Mouse (Mus musculus): ENCODE results near the gene Mlycd. TPM values are rescaled to one million over a fixed set of nuclear protein-coding genes. Genes with fewer than 3 reads are reported as not detected.

Mlycd gene
- total RNA-seq, 2 experiments from 2014 or later, result 27.1 to 28.1 TPM

DNA sequence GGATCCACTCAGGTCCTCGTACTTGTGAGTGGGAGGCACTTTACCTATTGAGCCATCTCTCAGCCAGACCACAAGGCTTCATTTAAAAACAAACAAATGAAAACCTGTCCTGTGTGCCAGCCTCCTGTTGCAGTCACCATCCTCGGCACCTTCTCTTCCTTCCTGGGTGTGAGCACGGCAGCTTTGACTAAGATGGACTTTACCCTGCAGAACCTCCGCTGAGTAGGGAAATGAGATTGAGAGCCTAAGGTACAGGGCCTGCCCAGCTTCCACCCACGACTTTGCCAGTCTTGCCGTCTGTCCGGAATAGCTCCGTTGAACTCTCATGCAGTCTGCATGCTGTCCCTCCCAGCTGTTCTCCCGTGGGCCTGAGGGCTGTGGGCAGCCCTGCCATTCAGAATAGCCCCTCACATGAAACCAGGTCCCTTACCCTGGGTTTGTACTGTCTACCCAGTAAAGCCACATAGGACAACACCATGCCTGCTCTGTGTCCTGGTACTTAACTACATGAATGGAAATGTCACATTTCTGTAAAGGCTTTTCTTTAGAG is 5.5 kb downstream of the Mlycd start:
- no peak for DNase-seq (ENCODE audit: low spot score in 2 of 2)

DNA sequence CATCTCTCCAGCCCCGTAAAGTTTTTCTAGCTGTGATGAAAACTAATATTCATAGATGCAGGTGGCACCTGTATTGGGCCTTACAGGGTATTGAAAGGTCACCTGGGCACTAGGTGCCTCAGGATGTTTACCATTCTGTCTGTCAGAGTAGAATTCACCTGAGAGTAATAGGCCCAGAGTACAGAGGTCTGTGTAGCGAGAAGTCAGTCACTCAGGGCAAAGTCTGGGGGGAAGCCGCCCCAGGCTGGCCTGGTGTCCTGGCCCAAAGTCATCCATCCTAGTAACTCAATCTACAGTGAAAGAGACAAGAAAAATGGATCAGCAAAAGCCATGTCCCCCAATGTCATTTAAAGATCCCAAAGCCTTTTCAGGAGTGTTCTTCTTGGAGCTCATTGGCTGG is 6.2 kb downstream of the Mlycd start:
- DNase-seq (ENCODE audit: low spot score in 2 of 2), result no peak

- DNase-seq (ENCODE audit: low spot score in 2 of 2), result no peak
Measured at GRCm38 (mm10) chr8:119403912-119404311, 9.2 kb downstream of the Mlycd start.

- DNase-seq (ENCODE audit: low spot score in 2 of 2), result no peak
Measured at GRCm38 (mm10) chr8:119404648-119405047, 10.0 kb downstream of the Mlycd start.

- no peak for DNase-seq (ENCODE audit: low spot score in 2 of 2)
Measured at GRCm38 (mm10) chr8:119408311-119408710, 13.6 kb downstream of the Mlycd start.

GRCm38 (mm10) chr8:119412037-119412734 is 17.5 kb downstream of the Mlycd start:
- DNase-seq (ENCODE audit: low spot score in 2 of 2), result no peak

GRCm38 (mm10) chr8:119412735-119413498 is 18.2 kb downstream of the Mlycd start:
- peak; percentile 80 to 82 for DNase-seq (ENCODE audit: low spot score in 2 of 2)

GRCm38 (mm10) chr8:119413605-119414004 is 18.9 kb downstream of the Mlycd start:
- no peak for DNase-seq (ENCODE audit: low spot score in 2 of 2)

- DNase-seq (ENCODE audit: low spot score in 2 of 2), result no peak
Measured at GRCm38 (mm10) chr8:119420318-119420717, 25.6 kb downstream of the Mlycd start.

DNA sequence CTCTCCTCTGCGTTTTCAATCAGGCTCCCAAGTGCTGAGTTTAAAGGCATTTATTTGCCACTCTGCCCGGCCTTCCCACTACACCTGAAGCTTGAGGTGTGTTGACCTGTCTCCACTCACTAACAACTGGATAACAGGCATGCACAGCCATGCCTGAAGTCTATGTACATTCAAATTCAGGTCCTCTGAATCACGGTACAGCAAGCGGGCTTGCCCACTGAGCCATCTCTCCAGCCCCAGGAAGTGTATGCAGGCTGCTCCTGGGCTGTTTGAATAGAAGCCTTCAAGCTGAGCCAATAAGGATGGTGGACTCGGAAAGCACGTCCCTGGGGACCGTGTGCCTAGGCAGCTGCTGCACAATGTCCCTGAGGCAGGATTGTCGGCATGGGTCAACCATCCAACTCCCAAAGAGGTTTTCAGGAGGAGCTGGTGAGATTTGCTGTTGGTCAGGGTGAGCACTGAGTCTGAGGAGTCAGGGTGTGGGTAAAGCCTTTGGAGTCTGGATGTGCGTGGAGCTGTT is 27.0 kb downstream of the Mlycd start:
- DNase-seq (ENCODE audit: low spot score in 2 of 2), result no peak

- DNase-seq (ENCODE audit: low spot score in 2 of 2), result no peak
Measured at GRCm38 (mm10) chr8:119422123-119422711, 27.5 kb downstream of the Mlycd start.

- no peak for DNase-seq (ENCODE audit: low spot score in 2 of 2)
Measured at GRCm38 (mm10) chr8:119423631-119424141, 29.0 kb downstream of the Mlycd start.

DNA sequence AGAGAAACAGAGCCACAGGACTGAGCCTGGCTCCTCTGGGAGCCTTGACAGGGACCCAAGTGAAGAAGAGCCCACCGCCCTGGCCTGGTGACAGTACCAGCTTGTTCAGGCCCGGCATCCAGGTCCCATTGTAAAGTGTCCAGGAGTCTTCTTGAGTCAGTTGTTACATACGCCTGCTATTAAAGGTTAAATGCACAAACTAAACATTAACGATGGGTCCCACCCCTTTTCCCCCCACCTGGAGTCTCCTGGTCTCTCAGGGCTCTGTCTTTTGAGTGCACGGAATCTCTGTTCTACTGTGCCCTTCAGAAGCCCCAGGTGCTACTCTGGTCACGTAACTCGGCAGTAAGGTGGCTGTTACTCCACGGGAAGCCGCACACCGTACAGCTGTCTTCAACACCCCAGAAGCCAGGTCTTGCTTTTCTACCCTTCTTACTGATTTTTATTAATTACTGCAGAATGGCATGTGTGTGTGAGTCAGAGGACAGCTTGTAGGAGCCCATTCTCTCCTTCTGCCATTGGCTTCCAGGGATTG is 29.6 kb downstream of the Mlycd start:
- DNase-seq (ENCODE audit: low spot score in 2 of 2), result no peak

DNA sequence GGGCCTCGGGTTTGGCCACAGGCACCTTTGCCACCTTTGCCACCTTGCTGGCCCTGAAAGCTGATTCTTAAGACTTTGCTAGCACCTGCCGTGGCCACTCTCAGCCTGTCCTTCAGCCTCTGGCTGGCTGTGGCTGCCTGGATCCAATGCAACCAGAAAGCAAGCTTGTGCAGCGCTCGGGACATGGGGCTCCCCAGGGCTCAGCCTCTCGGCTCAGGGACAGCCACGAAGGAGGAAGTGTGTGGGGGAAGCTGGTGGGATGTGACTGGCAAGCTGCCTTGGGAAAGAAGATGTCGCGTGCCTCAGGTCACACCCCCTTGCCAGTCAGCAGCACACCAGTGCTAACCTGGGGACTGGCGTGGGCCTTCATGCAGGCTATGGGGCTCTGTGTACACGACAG is 30.1 kb downstream of the Mlycd start:
- no peak for DNase-seq (ENCODE audit: low spot score in 2 of 2)

- DNase-seq (ENCODE audit: low spot score in 2 of 2), result no peak
Measured at GRCm38 (mm10) chr8:119425533-119425932, 30.9 kb downstream of the Mlycd start.

DNA sequence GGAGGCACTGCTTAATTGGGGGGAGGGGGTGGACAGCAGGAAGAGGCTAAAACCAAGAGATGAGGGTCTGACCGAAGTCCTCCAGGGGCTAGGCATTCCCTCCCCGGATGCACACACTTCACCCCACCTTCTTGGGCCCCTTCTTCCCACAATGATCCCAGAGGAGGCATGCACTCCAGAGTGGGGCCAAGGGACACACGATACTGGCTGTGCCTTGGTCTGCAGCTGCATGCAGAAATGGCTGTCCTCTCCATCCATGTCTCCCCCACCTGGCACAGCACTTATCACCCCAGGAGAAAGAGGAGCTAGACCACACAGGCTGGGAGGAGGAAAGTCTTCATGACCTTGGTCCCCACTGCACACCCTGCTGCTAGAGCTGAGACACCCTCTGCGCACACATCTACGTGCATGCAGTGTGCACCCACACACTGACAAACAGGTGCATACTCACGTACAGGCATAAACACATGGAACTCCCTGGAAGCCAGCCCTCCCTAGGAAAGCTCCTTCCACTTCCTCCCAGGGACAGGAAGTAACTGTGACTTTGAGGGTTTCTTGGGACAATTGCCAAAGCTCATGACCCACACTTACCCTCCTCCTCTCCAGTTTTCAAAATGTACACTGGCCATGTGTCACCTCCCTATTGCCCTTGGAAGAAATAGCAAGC is 31.5 kb downstream of the Mlycd start:
- no peak for DNase-seq (ENCODE audit: low spot score in 2 of 2)

GRCm38 (mm10) chr8:119427634-119428349 is 33.1 kb downstream of the Mlycd start:
- DNase-seq (ENCODE audit: low spot score in 2 of 2), result no peak

DNA sequence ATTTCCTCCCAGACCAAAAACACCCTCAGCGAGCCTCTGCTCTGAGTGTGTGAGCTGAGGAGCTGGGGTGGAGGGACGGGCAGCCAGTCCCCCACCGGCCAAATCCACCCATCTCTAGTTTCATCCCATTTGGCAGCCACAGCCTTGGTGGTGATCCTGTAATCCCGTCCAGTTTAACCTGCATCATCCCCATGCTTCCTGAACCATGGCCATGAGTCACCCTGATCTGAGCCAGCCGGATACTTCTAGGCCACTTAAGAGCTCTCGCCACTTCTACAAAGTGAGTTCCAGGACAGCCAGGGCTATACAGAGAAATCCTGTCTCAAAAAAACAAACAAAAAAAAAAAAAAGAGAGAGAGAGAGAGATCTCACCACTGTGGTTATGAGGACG is 33.7 kb downstream of the Mlycd start:
- no peak for DNase-seq (ENCODE audit: low spot score in 2 of 2)

- DNase-seq (ENCODE audit: low spot score in 2 of 2), result no peak
Measured at GRCm38 (mm10) chr8:119428766-119429327, 34.2 kb downstream of the Mlycd start.

GRCm38 (mm10) chr8:119429552-119429951 is 34.9 kb downstream of the Mlycd start:
- DNase-seq (ENCODE audit: low spot score in 2 of 2), result no peak
